Mouse (Mus musculus) bone marrow macrophage, adult 2 months (primary cell): ENCODE measurements around the gene Fbxo8. TPM values are rescaled to one million over a fixed set of nuclear protein-coding genes. Genes with fewer than 3 reads are reported as not detected.

Experiments used
- H3K27ac ChIP-seq: 2 replicates; pipeline ENCODE4 v1.5.1; 2012; ENCODE audit warnings: low read depth, low read length; ENCODE audit not compliant: insufficient read depth
- H3K4me1 ChIP-seq: 2 replicates; pipeline ENCODE4 v1.6.1; 2012; ENCODE audit warnings: low read length; ENCODE audit not compliant: control insufficient read depth, insufficient read depth
- H3K4me3 ChIP-seq: 2 replicates; pipeline ENCODE4 v1.5.1; 2012; ENCODE audit warnings: mild to moderate bottlenecking, low read length, moderate library complexity; ENCODE audit not compliant: insufficient read depth
- CTCF ChIP-seq: IDR thresholded peaks from 2 replicates; pipeline ENCODE4 v1.5.1; 2012; ENCODE audit warnings: low read depth, mild to moderate bottlenecking, low read length, moderate library complexity
- POLR2A ChIP-seq: IDR thresholded peaks from 2 replicates; pipeline ENCODE4 v1.6.1; 2012; ENCODE audit warnings: mild to moderate bottlenecking, low read depth, low read length, borderline replicate concordance
- polyA plus RNA-seq: library from polyadenylated mRNA; stranded (reverse); fragments of >200 nt; gene quantifications from 2 replicates; pipeline ENCODE4 v1.2.4, GENCODE M21; 2012; ENCODE audit not compliant: missing spikeins, insufficient read depth, insufficient read length

Fbxo8 gene
- polyA plus RNA-seq, 1 experiment = 36.7 TPM

GRCm38 (mm10) chr8:56606481-56606880 is 55.6 kb downstream of the Fbxo8 start:
- H3K4me3 ChIP-seq = no peak overlapping the region
- no peak for TF ChIP-seq POLR2A
- no peak for TF ChIP-seq CTCF
- H3K27ac ChIP-seq = no peak overlapping the region
- H3K4me1 ChIP-seq = peaks cover 2% of the 10 kb centered on the region; the same call in 1 of the 2 replicates

DNA sequence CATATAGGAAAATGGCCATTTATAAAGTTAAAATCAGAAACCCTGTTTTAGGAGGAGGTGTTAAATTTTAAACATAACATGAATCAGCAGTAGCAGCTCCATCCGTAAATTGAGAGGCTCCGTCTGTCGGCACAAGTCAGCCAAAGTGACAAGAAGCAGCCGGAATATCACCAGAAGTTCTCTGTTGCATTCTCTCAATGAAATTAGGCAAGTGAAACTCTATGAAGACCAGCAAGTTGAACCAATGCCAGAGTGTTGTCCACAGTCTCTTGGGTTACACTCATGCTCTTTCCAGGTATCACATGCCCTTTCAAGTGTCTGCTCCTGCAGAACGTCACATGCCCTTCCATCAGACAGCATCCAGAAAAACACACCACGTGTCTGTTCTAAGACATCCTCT is 60.8 kb downstream of the Fbxo8 start:
- TF ChIP-seq CTCF = no peak
- TF ChIP-seq POLR2A = no peak
- Histone ChIP-seq H3K4me3 (no peak overlapping the region), H3K27ac (no peak overlapping the region), H3K4me1 (peaks cover 8% of the 10 kb centered on the region)

DNA sequence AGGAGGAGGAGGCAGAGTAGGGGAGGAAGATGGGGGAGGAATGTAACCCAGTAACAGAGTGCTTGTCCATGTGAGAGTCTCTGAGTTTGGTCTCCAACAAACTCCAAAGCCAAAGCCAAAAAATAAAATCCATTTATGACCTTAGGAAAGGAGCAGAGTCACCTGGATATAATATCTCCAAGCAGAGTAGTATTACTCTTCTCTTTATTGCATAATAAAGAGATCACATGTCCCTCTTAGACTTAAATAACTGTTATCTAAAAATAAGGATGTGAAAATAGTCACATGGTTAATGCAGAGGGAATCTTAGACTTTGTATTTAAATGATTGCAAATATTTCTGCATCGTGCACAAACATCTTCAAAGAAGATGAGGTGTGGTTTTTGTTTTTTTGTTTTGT is 63.3 kb downstream of the Fbxo8 start:
- Histone ChIP-seq H3K4me1 (peaks cover 8% of the 10 kb centered on the region), H3K4me3 (no peak overlapping the region), H3K27ac (peak overlapping the region; percentile 54)
- TF ChIP-seq CTCF = no peak
- TF ChIP-seq POLR2A = no peak

GRCm38 (mm10) chr8:56615005-56615404 is 64.1 kb downstream of the Fbxo8 start:
- no peak for TF ChIP-seq CTCF
- no peak for TF ChIP-seq POLR2A
- Histone ChIP-seq H3K27ac (peak overlapping the region; percentile 30), H3K4me3 (no peak overlapping the region), H3K4me1 (peaks cover 8% of the 10 kb centered on the region)

GRCm38 (mm10) chr8:56616260-56616659 is 65.4 kb downstream of the Fbxo8 start:
- no peak overlapping the region for H3K27ac ChIP-seq
- H3K4me3 ChIP-seq = no peak overlapping the region
- TF ChIP-seq CTCF (peak; percentile 77), POLR2A (no peak)
- H3K4me1 ChIP-seq = peaks cover 8% of the 10 kb centered on the region

DNA sequence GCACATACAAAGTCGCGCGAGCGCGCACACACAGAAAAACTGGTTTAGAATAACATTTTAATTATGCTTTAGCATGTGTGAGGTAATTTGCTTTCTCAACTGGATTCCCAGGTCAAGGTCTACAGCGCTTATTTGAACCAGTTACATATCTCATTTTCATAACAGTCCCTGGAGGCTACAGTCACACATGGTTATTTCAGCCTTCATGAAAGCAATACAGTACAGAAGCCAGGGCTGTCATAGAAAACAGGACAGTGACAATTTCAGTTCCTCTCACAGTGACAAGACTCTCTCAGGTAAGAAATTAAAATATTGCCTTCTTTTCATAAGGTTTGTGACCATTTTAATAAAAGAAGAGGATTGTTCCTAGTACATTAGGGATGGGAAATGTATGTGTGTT is 66.4 kb downstream of the Fbxo8 start:
- TF ChIP-seq CTCF = no peak
- no peak for TF ChIP-seq POLR2A
- no peak overlapping the region for H3K27ac ChIP-seq
- no peak overlapping the region for H3K4me3 ChIP-seq
- peaks cover 9% of the 10 kb centered on the region for H3K4me1 ChIP-seq

- Histone ChIP-seq H3K27ac (no peak overlapping the region), H3K4me1 (peaks cover 7% of the 10 kb centered on the region), H3K4me3 (no peak overlapping the region)
- TF ChIP-seq CTCF (no peak), POLR2A (no peak)
Measured at GRCm38 (mm10) chr8:56619056-56619455, 68.2 kb downstream of the Fbxo8 start.

GRCm38 (mm10) chr8:56619571-56619970 is 68.7 kb downstream of the Fbxo8 start:
- no peak for TF ChIP-seq CTCF
- no peak for TF ChIP-seq POLR2A

GRCm38 (mm10) chr8:56620691-56621090 is 69.8 kb downstream of the Fbxo8 start:
- no peak for TF ChIP-seq POLR2A
- no peak for TF ChIP-seq CTCF
- no peak overlapping the region for H3K27ac ChIP-seq
- H3K4me3 ChIP-seq = no peak overlapping the region
- H3K4me1 ChIP-seq = peaks cover 2% of the 10 kb centered on the region; the same call in 1 of the 2 replicates

More at GRCm38 (mm10) chr8:56619571-56619970, 68.7 kb downstream of the Fbxo8 start:
- Histone ChIP-seq H3K27ac (no peak overlapping the region), H3K4me3 (no peak overlapping the region), H3K4me1 (peaks cover 6% of the 10 kb centered on the region)

GRCm38 (mm10) chr8:56621093-56621492 is 70.2 kb downstream of the Fbxo8 start:
- TF ChIP-seq CTCF (no peak), POLR2A (no peak)
- H3K4me1 ChIP-seq = peaks cover 2% of the 10 kb centered on the region; the same call in 1 of the 2 replicates
- H3K4me3 ChIP-seq = no peak overlapping the region
- H3K27ac ChIP-seq = no peak overlapping the region
